In genomic region chr11:43903351-43903750, GRCm38 (mm10) we compare ENCODE assay signal across 17 mouse cellular contexts. TPM values are rescaled to one million over a fixed set of nuclear protein-coding genes. Genes with fewer than 3 reads are reported as not detected.
"Had no signal": no experiment of that assay in that cellular context is flagged by ENCODE, and none has a peak within 500 bp of the region (broad histone marks: within the 10 kb centered on the region; RNA-seq: fewer than 3 reads in every experiment).

No protein-coding gene starts in this region.

- DNase-seq: lung, adult 2 months; lung, postnatal 14 days; lung, postnatal 36 days; midbrain, embryonic 14.5 days; right cerebral cortex, postnatal 14 days; thymus, adult 18-20 months; thymus, postnatal 14 days; thymus, postnatal 36 days had no signal

- ATAC-seq: lung, postnatal 0 days had no signal

- H3K4me2 ChIP-seq: lung, embryonic 15.5 days; midbrain, embryonic 12.5 days; neural tube, embryonic 12.5 days had no signal

- H3K36me3 ChIP-seq: lung, embryonic 15.5 days; midbrain, embryonic 12.5 days; neural tube, embryonic 12.5 days had no signal

- H3K4me3 ChIP-seq: lung, embryonic 15.5 days; megakaryocyte, embryonic 14.5 days; midbrain, embryonic 12.5 days; neural tube, embryonic 12.5 days had no signal

- H3K27ac ChIP-seq: lung, embryonic 15.5 days; macrophage; midbrain, embryonic 12.5 days; neural tube, embryonic 12.5 days had no signal

- H3K9me3 ChIP-seq: lung, embryonic 15.5 days; megakaryocyte, embryonic 14.5 days; midbrain, embryonic 12.5 days; neural tube, embryonic 12.5 days had no signal

- H3K9ac ChIP-seq: lung, embryonic 15.5 days; midbrain, embryonic 12.5 days; neural tube, embryonic 12.5 days had no signal

- H3K27me3 ChIP-seq: lung, embryonic 15.5 days; megakaryocyte, embryonic 14.5 days; midbrain, embryonic 12.5 days; neural tube, embryonic 12.5 days had no signal

- H3K4me1 ChIP-seq: lung, embryonic 15.5 days; megakaryocyte, embryonic 14.5 days; midbrain, embryonic 12.5 days; neural tube, embryonic 12.5 days had no signal

RNA-seq across cellular contexts. Expression of gene Adra1b, which starts 2.3 kb away (rescaled TPM):
- total RNA-seq: megakaryocyte progenitor cell, adult 5-6 weeks; monocyte, adult 5-6 weeks; neutrophil, adult 5-6 weeks had no signal
